ENCODE assay signal across 10 mouse cellular contexts in the genomic region with DNA sequence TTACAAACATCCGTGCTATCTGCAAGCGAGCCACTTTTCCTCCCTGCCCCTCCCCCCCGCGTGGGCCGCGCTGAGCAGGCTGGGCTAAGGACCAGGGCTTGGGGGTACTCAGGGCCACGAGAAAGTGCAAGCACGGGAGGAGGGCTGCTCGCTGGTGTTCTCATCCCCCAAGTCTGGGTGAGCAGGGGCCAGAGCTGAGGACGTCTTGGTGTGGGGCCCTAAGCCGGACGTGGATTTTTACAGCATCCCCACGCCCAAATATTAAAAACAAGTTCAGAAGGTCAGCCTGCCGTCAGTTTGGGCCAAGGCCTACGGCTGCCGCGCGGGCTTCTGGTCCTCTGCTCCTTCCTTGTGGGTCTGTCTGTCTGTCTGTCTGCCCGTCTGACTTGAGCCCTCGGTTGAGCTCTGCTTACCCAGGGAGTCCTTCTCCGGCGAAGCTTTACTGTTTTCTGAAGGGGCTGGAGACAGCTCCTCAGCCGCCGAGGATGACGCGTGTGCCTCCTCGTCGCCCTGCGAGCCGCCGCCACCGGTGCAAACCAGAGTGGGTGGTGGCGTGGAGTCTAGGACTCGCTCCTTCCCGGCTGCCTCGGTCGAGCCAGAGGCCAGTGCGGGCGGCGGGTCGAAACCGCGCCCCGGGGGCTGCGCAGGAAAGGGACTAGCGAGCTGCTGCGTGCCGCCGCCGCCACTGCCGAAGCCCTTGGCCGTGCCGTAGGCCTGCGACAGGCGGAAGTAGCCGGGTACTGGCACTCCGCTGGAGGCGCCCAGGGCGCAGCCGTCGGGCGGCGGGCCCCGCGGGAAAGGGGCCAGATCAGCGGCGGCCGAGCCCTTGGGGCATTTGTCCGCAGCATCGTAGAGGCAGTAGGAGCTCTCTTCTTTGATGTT. TPM values are rescaled to one million over a fixed set of nuclear protein-coding genes. Genes with fewer than 3 reads are reported as not detected.
DNase-seq lines count a peak whose midpoint lies in the region; ATAC-seq and TF ChIP-seq lines count a peak whose summit lies in the region.
"Had no signal": no experiment of that assay in that cellular context is flagged by ENCODE, and none has a peak within 500 bp of the region (broad histone marks: within the 10 kb centered on the region; RNA-seq: fewer than 3 reads in every experiment).

No protein-coding gene starts in this region.

- under 1% methylated on average over 50 of the region's 70 CpGs for WGBS in limb, embryonic 14.5 days

- DNase-seq in CD4-positive, CD25-positive, alpha-beta regulatory T cell, adult 2 months (ENCODE audit: low read depth, low spot score), result peak; percentile 51
- no peak for DNase-seq in limb, embryonic 14.5 days (ENCODE audit: low spot score)
- no peak for DNase-seq in retina, embryonic 14.5 days (ENCODE audit: low spot score)
- DNase-seq in cerebellum, postnatal 14 days, result no peak
- DNase-seq in ovary, postnatal 10 days (ENCODE audit: low spot score), result no peak
- DNase-seq: thymus, postnatal 36 days had no signal

- H3K4me3 ChIP-seq in E14TG2a.4 (replicated peaks; ENCODE audit: low read length), result peak overlapping the region; percentile 65
- peak overlapping the region; percentile 90 for H3K4me3 ChIP-seq in limb, embryonic 14.5 days (replicated peaks; ENCODE audit: low read length)
- H3K4me3 ChIP-seq: hindbrain, embryonic 10.5 days; midbrain, embryonic 12.5 days had no signal

- peaks cover 46% of the 10 kb centered on the region for H3K4me1 ChIP-seq in E14TG2a.4 (replicated peaks; ENCODE audit: low read depth, low read length)
- peaks cover 18% of the 10 kb centered on the region for H3K4me1 ChIP-seq in limb, embryonic 14.5 days (ENCODE audit: control insufficient read depth, insufficient read depth, low read length)
- H3K4me1 ChIP-seq: midbrain, embryonic 12.5 days had no signal

- peak; percentile 55 for ATAC-seq in granulocyte monocyte progenitor cell, adult 5-6 weeks (replicated peaks; ENCODE audit: poor library complexity, severe bottlenecking)
- ATAC-seq in limb, embryonic 14.5 days (ENCODE audit: low FRiP score, low read depth), result peak; percentile 25; the same call in 1 of the 2 replicates

- TF ChIP-seq POLR2A in limb, embryonic 14.5 days (IDR thresholded peaks at IDR 0.05; ENCODE audit: borderline replicate concordance, extremely low read depth, insufficient read depth, insufficient read length), result no peak

- H3K9me3 ChIP-seq in E14TG2a.4 (ENCODE audit: low read length), result no peaks in the 10 kb centered on the region; the same call in 1 of the 2 replicates
- no peaks in the 10 kb centered on the region for H3K9me3 ChIP-seq in limb, embryonic 14.5 days (ENCODE audit: control insufficient read depth, low read length)
- H3K9me3 ChIP-seq: hindbrain, embryonic 10.5 days; midbrain, embryonic 12.5 days had no signal

- H3K9ac ChIP-seq in limb, embryonic 14.5 days (ENCODE audit: low read depth, low read length, severe bottlenecking), result peak overlapping the region; percentile 100
- H3K9ac ChIP-seq: midbrain, embryonic 12.5 days had no signal

- H3K27me3 ChIP-seq in E14TG2a.4 (ENCODE audit: insufficient read depth, low read length), result peaks cover 97% of the 10 kb centered on the region
- H3K27me3 ChIP-seq in limb, embryonic 14.5 days (ENCODE audit: control insufficient read depth, insufficient read depth, low read length), result no peaks in the 10 kb centered on the region

- no peak for TF ChIP-seq CTCF in E14TG2a.4 (conservative IDR thresholded peaks at IDR 0.05; ENCODE audit: low read length)

- peak overlapping the region; percentile 96 for H3K4me2 ChIP-seq in limb, embryonic 14.5 days (replicated peaks; ENCODE audit: low read depth, low read length, severe bottlenecking)
- H3K4me2 ChIP-seq: midbrain, embryonic 12.5 days had no signal

- H3K36me3 ChIP-seq in E14TG2a.4 (ENCODE audit: insufficient read depth, low read length), result no peaks in the 10 kb centered on the region
- peaks cover 56% of the 10 kb centered on the region for H3K36me3 ChIP-seq in limb, embryonic 14.5 days (ENCODE audit: control insufficient read depth, insufficient read depth, low read length)
- H3K36me3 ChIP-seq: hindbrain, embryonic 10.5 days; midbrain, embryonic 12.5 days had no signal

- peak overlapping the region; percentile 99 for H3K27ac ChIP-seq in limb, embryonic 14.5 days (replicated peaks; ENCODE audit: low read depth, low read length)
- H3K27ac ChIP-seq: hindbrain, embryonic 10.5 days; midbrain, embryonic 12.5 days had no signal

RNA-seq across cellular contexts. Expression of a gene that starts 2.9 kb away (rescaled TPM):
- 8.9 and 14.7 TPM in 2 replicates for total RNA-seq in granulocyte monocyte progenitor cell, adult 5-6 weeks (2014; fragmentation: Nextera tagmentation)
- total RNA-seq in granulocyte monocyte progenitor cell, adult 5-6 weeks (2017), result 16.8 and 24.4 TPM in 2 replicates
- polyA plus RNA-seq in limb, embryonic 14.5 days (2012; rRNA removed), result 107 and 134 TPM in 2 replicates
- polyA plus RNA-seq in limb, embryonic 14.5 days (2014; fragmentation: Nextera tagmentation; extraction: Ambion mirVana), result 39.0 and 45.2 TPM in 2 replicates
- polyA plus RNA-seq: hindbrain, embryonic 10.5 days; midbrain, embryonic 12.5 days had no signal

RNA-seq across cellular contexts. Expression of a gene that starts 6.9 kb away (rescaled TPM):
- 0.47 TPM in 1 of 2 replicates, not detected in the other for total RNA-seq in granulocyte monocyte progenitor cell, adult 5-6 weeks (2014; fragmentation: Nextera tagmentation)
- 0.57 TPM in 1 of 2 replicates, not detected in the other for total RNA-seq in granulocyte monocyte progenitor cell, adult 5-6 weeks (2017)
- 111 and 136 TPM in 2 replicates for polyA plus RNA-seq in limb, embryonic 14.5 days (2012; rRNA removed)
- polyA plus RNA-seq in limb, embryonic 14.5 days (2014; fragmentation: Nextera tagmentation; extraction: Ambion mirVana), result 117 and 149 TPM in 2 replicates
- polyA plus RNA-seq: hindbrain, embryonic 10.5 days; midbrain, embryonic 12.5 days had no signal

RNA-seq across cellular contexts. Expression of a gene that starts 11.8 kb away (rescaled TPM):
- total RNA-seq in granulocyte monocyte progenitor cell, adult 5-6 weeks (2014; fragmentation: Nextera tagmentation), result not detected in 2 replicates
- total RNA-seq in granulocyte monocyte progenitor cell, adult 5-6 weeks (2017), result not detected in 2 replicates
- polyA plus RNA-seq in limb, embryonic 14.5 days (2012; rRNA removed), result 32.6 and 41.2 TPM in 2 replicates
- 31.1 and 39.0 TPM in 2 replicates for polyA plus RNA-seq in limb, embryonic 14.5 days (2014; fragmentation: Nextera tagmentation; extraction: Ambion mirVana)
- polyA plus RNA-seq: hindbrain, embryonic 10.5 days; midbrain, embryonic 12.5 days had no signal

RNA-seq across cellular contexts. Expression of a gene that starts 12.1 kb away (rescaled TPM):
- 18.3 and 20.5 TPM in 2 replicates for total RNA-seq in granulocyte monocyte progenitor cell, adult 5-6 weeks (2014; fragmentation: Nextera tagmentation)
- 6.4 and 10.8 TPM in 2 replicates for total RNA-seq in granulocyte monocyte progenitor cell, adult 5-6 weeks (2017)
- 15.8 and 17.0 TPM in 2 replicates for polyA plus RNA-seq in limb, embryonic 14.5 days (2012; rRNA removed)
- polyA plus RNA-seq in limb, embryonic 14.5 days (2014; fragmentation: Nextera tagmentation; extraction: Ambion mirVana), result 8.9 and 10.1 TPM in 2 replicates
- polyA plus RNA-seq: hindbrain, embryonic 10.5 days; midbrain, embryonic 12.5 days had no signal

RNA-seq across cellular contexts. Expression of a gene that starts 20.6 kb away (rescaled TPM):
- not detected in 2 replicates for total RNA-seq in granulocyte monocyte progenitor cell, adult 5-6 weeks (2014; fragmentation: Nextera tagmentation)
- total RNA-seq in granulocyte monocyte progenitor cell, adult 5-6 weeks (2017), result not detected in 2 replicates
- polyA plus RNA-seq in limb, embryonic 14.5 days (2012; rRNA removed), result 3.2 and 4.6 TPM in 2 replicates
- polyA plus RNA-seq in limb, embryonic 14.5 days (2014; fragmentation: Nextera tagmentation; extraction: Ambion mirVana), result 1.1 TPM in 1 of 2 replicates, not detected in the other
- polyA plus RNA-seq: hindbrain, embryonic 10.5 days; midbrain, embryonic 12.5 days had no signal
